Mouse (Mus musculus) 416B (cell line): Measurements from ENCODE around the gene Mmp20.

Source experiments
- DNase-seq: peaks from one replicate; pipeline ENCODE4 v3.0.0; 2011; ENCODE audit warnings: low read depth

Gene Mmp20

DNA sequence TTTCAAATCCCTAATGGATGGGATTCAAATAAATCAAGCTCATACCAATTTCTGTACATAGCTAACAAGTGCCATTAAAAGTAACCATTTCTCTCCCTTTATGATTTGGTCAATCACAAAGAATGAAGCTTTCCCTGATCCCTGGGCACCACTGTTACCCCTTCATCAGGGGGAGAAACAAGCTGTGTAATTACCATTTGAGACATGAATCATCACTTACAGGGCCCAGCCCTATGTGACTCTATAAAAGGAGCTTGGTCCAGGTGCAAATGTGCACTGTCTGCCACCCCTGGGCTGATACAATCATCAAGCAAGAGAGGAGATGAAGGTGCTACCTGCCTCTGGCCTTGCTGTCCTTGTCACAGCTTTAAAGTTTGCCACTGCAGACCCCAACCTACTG lies at the start of gene Mmp20:
TSS of gene Mmp20 (plus strand) at position 301 of the 400 bp plus-strand sequence.
- DNase-seq: no peak

DNA sequence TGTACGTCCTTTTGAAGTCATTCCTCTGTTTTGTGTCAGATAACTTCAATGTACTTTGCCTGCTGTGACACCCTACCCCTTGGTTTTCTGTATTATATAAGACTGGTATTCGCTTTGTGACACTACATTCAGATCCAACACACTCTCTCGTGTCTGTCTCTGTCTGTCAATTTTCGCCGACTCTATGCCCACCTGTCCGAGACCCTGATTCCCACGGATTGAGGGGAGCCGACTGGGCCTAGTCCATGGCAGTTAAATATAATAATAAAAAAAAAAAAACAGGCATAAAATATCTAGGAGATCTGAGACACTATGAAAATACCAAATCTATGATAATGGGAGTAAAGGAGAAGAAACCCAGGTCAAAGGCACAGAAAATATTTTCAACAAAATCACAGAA lies 38.0 kb upstream of the Mmp20 start:
- DNase-seq: no peak

DNA sequence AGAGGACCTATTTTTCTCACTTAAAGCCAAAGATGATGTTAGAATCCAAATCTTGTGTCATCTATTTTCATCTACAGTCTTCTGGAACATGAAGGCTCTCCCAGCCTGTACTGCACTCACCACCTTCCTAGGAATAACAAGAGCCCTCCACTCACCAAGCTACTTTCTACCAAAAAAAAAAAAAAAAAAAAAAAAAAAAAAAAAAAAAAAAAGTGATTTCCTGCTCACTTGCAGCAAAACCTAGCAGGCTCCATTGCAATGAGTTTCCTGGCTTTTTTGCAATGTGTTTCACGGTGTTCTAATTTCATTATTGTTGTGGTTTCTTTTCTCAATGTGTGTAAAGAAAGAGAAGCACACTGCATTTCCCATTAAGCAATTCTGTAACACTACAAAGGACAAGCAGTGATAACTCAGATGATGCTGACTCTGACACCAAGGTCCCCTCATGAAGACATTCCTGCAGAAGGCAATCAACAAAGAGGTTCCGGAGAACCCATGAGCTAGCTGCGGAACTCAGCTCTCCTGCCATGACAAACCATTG lies 34.7 kb upstream of the Mmp20 start:
- peak; percentile 57 for DNase-seq

DNA sequence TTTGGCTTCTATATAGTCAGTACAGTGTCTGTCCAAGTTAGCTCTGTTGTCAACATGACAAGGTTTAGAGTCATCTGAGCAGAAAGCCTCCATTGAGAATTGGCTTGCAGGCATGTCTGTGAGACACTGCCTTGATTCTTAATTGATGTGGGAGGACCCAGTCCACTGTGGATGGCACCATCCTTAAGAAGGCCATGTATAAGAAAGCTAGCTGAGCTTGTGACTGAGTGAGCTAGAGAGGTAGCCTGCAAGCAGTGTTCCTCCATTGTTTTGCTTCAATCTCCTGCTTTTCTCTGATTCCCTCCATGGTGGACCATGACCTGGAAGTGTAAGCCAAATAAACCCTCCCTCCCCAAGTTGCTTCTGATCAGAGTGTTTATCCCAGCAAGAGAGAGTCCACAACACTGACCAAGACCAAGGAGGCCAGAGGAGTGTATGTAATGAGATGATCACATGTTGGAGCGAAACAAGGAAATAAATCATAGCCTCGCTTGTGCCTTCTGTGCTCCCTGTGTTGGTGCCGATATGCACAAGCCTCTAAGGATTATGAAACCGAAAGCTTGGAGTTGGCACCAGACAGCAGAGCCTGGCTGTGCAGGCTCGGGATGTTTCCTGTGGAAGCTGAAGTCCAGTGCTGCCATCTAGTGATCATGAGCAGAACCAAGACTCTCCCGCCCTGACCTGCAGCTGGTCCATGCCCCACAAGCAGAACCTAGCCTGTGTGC lies 33.1 kb upstream of the Mmp20 start:
- DNase-seq: peak; percentile 91

DNA sequence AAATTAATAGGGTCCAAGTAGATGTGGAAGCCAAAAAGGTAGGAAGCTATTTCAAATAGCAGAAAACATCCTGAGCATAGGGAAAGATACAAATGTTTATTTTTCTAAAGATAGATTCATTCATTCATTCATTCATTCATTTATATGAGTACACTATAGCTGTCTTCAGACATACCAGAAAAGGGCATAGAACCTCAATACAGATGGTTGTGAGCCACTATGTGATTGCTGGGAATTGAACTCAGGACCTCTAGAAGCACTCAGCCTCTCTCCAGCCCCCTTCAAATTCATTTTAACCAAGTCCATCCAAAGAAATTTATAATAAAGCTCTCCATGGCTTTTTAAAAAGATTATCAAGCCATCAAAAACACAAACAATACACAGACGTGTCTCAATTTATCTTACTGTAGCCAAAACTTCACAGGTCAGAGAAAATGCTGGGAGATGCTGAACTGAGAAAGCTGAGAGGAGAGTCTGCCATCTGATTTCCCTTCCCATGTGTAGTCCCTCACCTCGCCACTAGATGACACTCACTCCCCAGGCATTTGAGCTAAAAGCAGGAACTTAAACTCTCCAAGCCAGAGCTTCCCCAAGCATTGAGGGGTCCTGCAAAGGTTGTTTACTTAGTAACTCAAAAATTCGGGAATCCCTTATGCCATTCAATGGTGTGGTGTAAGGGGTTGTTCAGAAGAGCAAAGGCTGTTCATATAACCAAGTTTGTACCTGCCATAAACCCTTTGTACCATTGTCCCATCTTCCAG lies 24.9 kb upstream of the Mmp20 start:
- DNase-seq: peak; percentile 68

DNA sequence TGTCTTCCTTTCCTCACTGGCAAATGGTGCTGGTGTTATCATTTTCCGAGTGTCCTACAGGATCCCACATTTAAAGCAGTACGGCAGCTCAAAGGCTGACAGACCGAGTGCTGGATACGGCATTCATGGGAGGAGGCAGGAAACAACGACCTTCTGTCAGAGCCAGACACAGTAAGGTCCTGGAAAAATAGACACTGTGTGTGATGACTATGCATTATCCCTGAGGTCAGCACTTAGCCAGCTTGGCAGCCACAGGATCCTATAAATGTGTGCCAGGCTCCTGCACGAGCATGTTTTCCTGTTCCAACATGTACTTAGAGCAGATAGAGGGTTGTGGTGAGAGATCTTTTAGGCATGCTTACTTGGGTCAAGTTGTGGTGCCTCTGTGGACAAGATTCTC lies 24.0 kb upstream of the Mmp20 start:
- DNase-seq: peak; percentile 31

DNA sequence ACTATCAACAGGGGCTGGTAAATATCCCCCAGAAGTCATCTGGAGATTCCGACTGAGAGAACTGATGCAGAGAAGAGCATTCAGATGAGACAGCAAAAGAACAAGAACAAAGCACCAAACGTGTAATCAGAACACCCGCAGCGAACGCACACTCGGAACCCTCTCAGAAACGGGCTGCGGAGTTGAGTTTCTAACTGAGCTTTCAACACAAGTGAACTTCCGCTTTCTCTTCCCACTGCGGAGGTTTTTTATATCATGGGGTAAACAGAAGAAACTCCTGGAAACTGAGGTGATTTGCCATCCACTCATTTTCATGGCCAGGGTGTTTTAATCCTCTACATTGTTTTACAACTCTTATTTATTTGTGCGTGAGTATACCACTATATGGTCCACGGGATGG lies 22.4 kb upstream of the Mmp20 start:
- no peak for DNase-seq

DNA sequence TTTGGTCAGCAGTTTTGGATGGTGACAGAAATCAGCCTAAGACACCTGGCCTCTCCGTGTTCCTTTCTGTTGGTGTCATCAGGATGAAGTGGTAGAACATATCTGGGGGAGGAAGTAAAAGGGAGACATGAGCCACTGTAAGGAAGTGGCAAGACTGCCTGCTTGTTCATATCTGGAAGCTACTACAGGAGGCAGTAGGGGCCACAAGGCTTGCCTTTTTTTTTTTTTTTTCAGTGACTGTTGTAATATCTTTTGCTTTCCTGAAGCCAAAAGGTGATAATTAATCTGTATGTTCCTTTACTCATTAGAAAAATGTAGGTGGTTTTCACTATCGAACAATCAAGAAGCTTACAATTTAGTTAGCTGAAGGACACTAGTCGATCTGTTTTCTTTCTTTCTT lies 5.4 kb upstream of the Mmp20 start:
- DNase-seq: no peak

DNA sequence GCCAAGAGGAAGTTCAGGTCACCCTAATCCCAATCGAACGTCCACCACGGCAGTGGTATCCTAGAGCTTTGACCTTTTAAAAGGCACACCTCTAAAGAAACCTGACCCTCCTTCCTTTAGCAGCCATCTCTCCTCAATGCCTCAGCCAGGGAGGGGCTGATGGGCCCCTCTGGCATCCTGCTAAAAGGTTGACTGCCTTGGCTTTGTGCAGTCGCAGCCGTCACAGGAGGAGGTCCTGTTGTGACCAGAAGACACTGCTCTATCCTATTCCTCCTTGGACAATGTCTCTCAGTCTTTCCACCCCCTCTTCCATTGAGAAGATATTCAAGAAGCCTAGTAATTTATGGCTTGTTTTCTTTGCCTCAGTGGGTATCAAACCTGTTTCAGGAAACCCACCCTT lies 5.9 kb downstream of the Mmp20 start:
- no peak for DNase-seq

DNA sequence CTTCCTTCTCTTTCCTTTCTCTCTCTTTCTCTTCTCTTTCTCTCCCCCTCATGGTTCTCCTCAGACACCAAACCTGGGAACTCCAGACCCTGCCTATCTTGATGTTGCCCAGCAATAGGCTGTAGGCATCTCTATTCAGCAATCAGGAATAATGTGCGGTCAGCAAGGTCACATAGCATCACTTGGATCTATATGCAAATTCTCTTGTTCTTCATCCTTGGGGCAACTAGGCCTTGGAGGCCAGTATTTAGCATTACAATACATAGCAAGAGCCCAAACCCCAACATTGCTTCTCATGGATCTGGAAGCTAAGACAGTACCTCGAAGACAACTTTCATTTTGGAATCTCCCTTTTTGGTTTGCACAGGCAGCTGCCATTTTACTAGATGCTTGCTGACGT lies 19.9 kb downstream of the Mmp20 start:
- DNase-seq: no peak

DNA sequence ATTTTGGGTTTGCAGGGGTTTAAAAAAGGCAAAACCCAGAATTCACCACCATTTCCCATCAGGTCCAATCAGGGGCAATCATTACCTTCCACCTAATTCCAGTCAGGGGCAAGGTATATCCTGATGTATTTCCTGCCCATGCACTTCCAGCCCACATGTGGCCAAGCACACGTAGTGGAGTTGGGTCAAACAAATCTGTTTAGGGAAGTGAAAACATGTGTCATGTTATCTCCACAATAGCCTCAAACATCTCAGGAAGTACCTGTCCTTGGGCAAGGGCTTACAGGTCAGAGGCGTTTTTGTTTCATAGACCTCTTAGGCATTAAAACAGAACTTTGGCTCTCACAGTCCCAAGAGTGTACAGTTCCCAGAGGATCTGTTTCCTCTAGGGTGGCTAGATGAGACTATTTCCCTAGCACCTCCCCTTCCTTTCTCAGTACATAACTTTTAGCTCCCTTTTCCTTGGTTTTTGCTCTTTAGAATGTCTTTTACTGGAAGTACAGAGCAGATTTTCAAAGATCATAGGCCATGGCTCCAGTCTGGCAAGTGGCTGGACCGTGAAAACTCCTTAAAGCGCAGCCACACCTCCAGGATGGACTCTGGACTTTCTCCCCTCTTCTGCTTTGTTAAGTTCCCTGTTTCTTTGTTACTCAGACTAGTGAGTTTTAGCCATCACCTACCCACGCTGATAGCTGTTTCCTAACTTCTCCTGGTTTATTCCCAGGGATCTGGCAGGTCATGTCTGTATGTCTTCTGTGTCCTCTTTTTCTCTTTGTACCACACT lies 22.6 kb downstream of the Mmp20 start:
- DNase-seq: no peak

DNA sequence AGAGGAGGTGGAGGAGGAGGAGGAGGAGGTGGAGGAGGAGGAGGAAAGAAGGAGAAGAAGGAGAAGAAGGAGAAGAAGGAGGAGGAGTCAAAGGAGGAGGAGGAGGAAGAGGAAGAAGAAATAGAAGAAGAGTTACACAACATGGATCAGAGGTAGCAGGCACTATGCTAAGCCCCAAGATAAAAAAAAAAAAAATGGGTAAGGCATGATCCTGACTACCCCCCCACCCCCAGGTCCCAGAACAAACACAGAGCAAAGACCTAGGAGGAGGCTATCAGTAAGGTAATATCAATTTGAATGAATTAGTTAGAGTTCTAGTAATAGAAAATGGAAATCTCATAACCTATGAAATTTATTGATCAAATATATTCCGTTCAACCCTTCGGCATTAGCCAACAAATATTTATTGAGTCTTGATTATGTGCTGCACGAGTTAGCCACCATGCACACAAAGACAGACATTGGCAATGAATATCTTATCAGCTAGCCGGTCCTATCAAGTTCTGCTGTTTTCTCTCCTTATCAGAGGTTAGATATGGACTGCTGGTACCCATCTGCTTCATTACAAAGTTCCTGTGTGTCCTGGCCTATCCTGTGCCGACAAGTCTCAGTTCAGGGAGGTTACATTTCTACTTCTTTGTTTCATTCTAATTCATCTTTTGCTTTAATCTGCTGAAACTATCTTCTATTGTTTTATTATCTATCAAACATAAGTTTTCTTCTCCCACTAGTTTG lies 24.5 kb downstream of the Mmp20 start:
- DNase-seq: no peak

DNA sequence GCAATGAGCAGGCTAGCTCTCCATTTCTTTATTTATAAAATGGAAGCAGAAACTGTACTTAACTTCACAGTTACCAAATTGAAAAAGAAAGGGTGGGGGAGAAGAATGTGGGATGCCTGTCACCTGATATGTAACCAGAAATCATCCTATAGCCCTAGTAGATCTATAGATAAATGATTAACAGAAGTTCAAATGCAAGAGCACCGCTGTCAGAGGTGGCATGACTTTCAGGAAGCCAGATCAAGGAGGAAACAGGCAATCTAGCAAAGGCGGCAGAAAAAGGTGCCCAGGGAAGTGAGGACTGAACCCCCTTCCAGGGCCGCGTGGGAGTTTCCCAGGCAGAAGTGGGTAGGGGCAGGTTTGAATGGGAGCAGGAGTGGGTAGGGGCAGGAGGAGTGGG lies 29.9 kb downstream of the Mmp20 start:
- no peak for DNase-seq

DNA sequence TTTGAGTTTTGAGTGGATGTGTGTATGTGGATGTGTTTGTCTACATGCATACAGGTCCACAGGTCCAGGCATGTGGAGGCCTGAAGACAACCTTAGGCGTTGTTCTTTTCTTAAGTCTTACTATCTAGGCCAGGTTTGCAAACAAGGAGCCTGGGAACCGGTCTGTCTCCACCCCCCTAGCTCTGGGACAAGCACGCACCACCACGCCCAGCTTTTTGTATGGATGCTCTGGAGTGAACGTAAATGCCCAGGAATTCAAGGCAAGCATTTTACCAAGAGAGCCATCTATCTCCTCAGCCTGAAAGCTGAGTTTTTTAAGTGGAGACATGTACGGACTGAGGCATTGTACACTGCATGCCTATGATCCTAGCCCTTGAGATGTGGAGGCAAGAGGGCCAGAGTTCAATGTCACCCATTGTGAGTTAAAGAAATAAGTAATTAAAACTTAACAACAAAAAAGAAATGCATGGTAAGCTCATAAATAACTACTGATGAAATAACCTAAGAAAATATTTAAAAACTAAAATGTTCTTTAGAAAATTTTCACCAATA lies 31.5 kb downstream of the Mmp20 start:
- DNase-seq: no peak

DNA sequence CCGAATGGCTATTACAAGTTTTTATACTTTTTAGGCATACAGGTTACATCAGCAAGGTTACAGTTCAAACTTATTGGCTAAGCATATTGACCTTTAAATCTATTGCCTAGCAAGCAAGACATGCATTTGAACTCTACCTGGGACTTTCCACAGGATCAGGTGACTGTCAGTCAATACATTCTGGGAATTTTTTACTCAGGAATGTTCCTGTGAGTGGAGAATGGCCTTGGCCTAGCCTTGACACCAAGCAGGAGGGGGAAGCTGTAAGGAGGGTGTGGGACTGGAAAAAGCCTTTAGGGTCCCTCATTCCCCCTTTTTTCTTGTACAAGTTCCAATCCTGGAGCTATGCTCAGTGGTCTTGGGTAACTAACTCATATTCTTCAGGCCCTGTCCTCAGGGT lies 33.3 kb downstream of the Mmp20 start:
- no peak for DNase-seq

DNA sequence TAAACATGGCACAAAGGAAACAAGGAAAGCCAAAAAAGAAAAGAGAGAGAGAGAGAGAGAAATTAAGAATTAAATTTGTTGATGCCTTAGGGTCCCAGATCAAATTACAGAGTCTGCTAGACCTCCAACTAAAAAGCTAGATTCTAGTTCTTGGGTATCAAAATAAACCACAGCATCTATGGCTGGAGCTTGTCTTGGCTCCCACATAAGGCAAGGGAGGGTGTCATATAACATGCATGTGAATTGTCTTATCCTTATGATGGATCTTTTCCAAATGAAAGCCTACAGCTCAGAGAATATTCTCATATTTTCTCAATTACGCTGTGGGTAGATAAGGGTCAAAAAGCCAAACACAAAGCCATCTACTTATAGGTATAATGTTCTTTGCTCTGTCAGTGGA lies 41.6 kb downstream of the Mmp20 start:
- no peak for DNase-seq

DNA sequence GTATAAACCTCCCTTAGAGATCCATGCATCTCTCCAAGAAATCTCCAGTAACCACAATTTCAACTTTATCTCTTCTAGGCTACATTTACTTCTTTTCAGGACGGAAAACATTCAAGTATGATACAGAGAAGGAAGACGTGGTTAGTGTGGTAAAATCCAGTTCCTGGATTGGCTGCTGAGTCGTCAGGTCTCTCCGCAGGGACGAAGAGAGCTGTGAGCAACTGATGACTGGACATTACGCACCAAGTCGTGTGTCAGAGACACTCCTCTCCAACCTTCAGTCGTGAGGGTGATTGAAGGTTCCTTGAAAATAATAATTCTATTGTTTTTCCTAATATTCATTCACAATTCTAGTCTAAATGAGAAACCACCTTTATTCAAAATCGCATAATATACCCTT lies 45.0 kb downstream of the Mmp20 start:
- peak; percentile 44 for DNase-seq

DNA sequence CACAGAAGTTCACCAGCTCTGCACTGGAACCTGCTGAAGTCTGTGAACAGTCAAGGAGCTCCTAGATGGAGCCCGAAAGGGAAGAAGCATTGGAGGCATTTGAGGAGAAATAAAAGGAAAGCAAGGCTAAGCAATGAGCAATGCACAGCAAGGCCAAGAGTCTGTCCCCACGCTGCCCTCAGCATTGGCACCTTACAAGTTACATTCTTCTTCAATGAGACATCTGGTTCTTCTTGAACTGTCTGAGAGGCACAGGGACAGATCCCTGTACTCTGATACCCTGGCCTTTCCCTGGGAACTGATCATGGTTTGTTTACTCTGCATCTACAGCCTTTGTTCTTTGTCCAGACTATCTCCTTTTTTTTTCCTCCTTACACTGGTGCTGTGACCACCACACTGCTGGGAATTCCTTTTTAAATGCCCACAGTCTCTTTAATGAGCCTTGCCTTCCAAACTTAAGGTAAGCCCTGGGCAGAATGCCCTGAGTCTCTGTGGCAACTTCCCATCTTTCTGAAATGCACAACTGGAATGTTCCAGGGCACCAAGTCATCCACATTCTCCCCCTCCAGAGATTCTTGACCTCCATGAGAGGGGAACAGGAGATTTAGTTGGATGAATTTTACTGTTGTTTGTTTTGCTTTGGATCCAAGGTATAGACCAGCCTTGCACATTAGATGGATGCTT lies 50.3 kb downstream of the Mmp20 start:
- no peak for DNase-seq

DNA sequence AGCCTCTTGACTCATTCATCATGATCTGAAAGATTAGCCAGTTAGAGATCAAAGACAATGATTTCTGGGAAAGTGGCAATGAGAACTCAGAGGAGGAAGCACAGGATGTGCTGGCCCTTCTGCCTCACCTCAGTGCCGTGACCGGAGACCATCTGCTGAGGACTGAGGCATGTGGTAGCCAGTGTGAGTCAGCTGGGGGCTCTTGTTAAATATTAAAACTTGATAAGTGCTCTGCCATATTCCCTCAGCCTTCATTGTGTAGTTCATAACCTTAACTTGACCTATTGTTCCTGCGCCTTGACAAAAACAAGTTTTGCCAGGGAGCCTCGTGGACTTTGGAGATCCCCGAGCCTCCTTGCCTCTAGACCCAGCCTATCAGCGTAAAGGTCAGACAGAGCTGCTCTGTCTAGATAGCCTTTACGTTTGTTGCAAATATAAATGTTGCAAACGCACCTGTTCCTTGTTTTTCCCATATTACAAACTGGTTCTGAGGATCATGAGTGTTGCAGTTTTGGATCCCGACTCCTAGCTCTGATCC lies 54.1 kb downstream of the Mmp20 start:
- DNase-seq: no peak

DNA sequence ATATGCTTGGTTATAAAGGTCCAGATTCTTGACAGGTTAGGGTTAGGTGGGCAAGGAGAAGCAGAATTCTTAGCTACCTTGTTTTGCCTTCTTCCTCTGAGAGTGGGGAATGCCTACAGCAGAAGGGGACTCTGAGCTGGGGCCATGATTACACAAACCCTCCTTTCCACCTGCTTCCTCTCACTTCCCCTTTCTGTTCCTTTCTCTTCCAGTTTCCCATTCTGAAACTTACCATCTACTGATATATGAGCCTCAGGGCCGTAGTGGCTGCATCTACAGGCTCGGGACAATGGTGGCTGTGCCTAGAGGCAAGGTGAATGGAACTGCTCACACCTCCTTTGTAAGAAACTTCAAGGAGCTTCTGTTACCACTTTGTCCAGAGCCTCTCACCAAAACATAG lies 58.0 kb downstream of the Mmp20 start:
- DNase-seq: no peak

DNA sequence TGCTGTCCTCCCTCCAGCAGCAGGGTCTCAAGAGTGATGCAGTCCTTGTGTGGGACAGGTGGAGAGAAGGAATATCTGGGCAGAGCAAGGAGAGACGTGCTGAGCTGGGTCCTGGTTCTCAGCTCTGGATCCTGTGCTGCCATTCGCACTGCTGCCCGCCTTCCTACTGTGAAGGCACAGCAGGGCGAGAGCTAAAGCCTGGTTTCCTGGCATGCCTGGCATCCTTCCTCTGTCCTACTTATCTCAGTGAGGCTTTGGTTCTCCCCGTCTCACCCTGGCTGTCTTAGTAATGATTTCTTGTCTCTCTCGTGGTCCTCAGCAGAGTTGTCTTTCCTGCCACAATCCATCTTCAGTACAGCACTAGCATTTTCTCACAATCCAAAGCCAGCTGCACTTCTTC lies 61.8 kb downstream of the Mmp20 start:
- no peak for DNase-seq
